Mouse (Mus musculus) kidney, embryonic 14.5 days (tissue): ENCODE measurements around the gene Prph. TPM values are rescaled to one million over a fixed set of nuclear protein-coding genes. Genes with fewer than 3 reads are reported as not detected.

Experiments used
- ATAC-seq: fragments of 200-750 bp; cut with Nextera tagmentation; 2 replicates; pipeline ENCODE4 v1.8.0; 2017; ENCODE audit warnings: moderate number of reproducible peaks, mild to moderate bottlenecking, moderate TSS enrichment, moderate library complexity; ENCODE audit not compliant: low FRiP score, low TSS enrichment
- H3K27ac ChIP-seq: fragments of 300-500 bp; sonication (generic); 2 replicates; pipeline ENCODE4 v1.5.1; 2014; ENCODE audit warnings: low read depth, mild to moderate bottlenecking, low read length, moderate library complexity, mixed read lengths
- H3K27me3 ChIP-seq: fragments of 300-500 bp; sonication (generic); 2 replicates; pipeline ENCODE4 v1.6.1; 2014; ENCODE audit warnings: mild to moderate bottlenecking, low read length; ENCODE audit not compliant: control insufficient read depth, insufficient read depth
- H3K36me3 ChIP-seq: fragments of 300-500 bp; sonication (generic); 2 replicates; pipeline ENCODE4 v1.6.1; 2014; ENCODE audit warnings: low read length, mixed read lengths; ENCODE audit not compliant: control insufficient read depth, insufficient read depth
- H3K4me1 ChIP-seq: fragments of 300-500 bp; sonication (generic); 2 replicates; pipeline ENCODE4 v1.6.1; 2014; ENCODE audit warnings: low read length, mixed read lengths; ENCODE audit not compliant: control insufficient read depth, insufficient read depth
- H3K4me2 ChIP-seq: fragments of 300-500 bp; sonication (generic); replicated peaks from 2 replicates; pipeline ENCODE4 v1.6.1; 2014; ENCODE audit warnings: low read depth, mild to moderate bottlenecking, low read length
- H3K4me3 ChIP-seq: fragments of 300-500 bp; sonication (generic); 2 replicates; pipeline ENCODE4 v1.5.1; 2014; ENCODE audit warnings: mild to moderate bottlenecking, low read length
- H3K9ac ChIP-seq: fragments of 300-500 bp; sonication (generic); 2 replicates; pipeline ENCODE4 v1.6.1; 2014; ENCODE audit warnings: low read depth, mild to moderate bottlenecking, low read length, moderate library complexity
- H3K9me3 ChIP-seq: fragments of 300-500 bp; sonication (generic); 2 replicates; pipeline ENCODE4 v1.6.1; 2016; ENCODE audit warnings: low read length; ENCODE audit not compliant: control insufficient read depth
- WGBS: fragments of 180-500 bp; shearing (Covaris S2); extraction: QIAGEN DNeasy Blood & Tissue Kit; methylation state at CpG from one replicate; pipeline ENCODE4 v1.1.7; 2014; 5-methylcytosine and 5-hydroxymethylcytosine counted together
- polyA plus RNA-seq: library from polyadenylated mRNA; unstranded; fragments of >200 nt; fragmentation: Nextera tagmentation; extraction: Ambion mirVana; gene quantifications from 2 replicates; pipeline ENCODE4 v1.2.1, GENCODE M21; 2014

Prph gene
- polyA plus RNA-seq, 1 experiment from 2014 or later: 0.31 TPM

GRCm38 (mm10) chr15:99096061-99096793 is 41.3 kb downstream of the Prph start:
- H3K9ac ChIP-seq: peak overlapping the region; percentile 32; the same call in 1 of the 2 replicates

GRCm38 (mm10) chr15:99096831-99097500 is 42.0 kb downstream of the Prph start:
- Histone ChIP-seq H3K4me1 (peaks cover 45% of the 10 kb centered on the region), H3K27me3 (peaks cover 49% of the 10 kb centered on the region)
- peak; percentile 33 for ATAC-seq

More at GRCm38 (mm10) chr15:99096061-99096793, 41.3 kb downstream of the Prph start:
- Histone ChIP-seq H3K36me3 (no peaks in the 10 kb centered on the region), H3K4me1 (peaks cover 45% of the 10 kb centered on the region), H3K4me3 (peak overlapping the region; percentile 38), H3K27ac (peak overlapping the region; percentile 52; the same call in 1 of the 2 replicates), H3K4me2 (peak overlapping the region; percentile 70), H3K9me3 (no peaks in the 10 kb centered on the region), H3K27me3 (peaks cover 52% of the 10 kb centered on the region)
- no peak for ATAC-seq
- WGBS: 3% methylated on average over 24 of the region's 24 CpGs

GRCm38 (mm10) chr15:99097840-99098492 is 43.0 kb downstream of the Prph start:
- peak overlapping the region; percentile 38 for H3K4me3 ChIP-seq
- no peaks in the 10 kb centered on the region for H3K9me3 ChIP-seq
- H3K27me3 ChIP-seq: peaks cover 42% of the 10 kb centered on the region
- H3K4me1 ChIP-seq: peaks cover 45% of the 10 kb centered on the region
- under 1% methylated on average over 39 of the region's 39 CpGs for WGBS
- H3K27ac ChIP-seq: peak overlapping the region; percentile 52; the same call in 1 of the 2 replicates
- H3K9ac ChIP-seq: peak overlapping the region; percentile 45
- ATAC-seq: no peak
- H3K4me2 ChIP-seq: peak overlapping the region; percentile 70
- H3K36me3 ChIP-seq: no peaks in the 10 kb centered on the region

More at GRCm38 (mm10) chr15:99096831-99097500, 42.0 kb downstream of the Prph start:
- H3K9me3 ChIP-seq: no peaks in the 10 kb centered on the region
- peak overlapping the region; percentile 32; the same call in 1 of the 2 replicates for H3K9ac ChIP-seq
- 0% methylated on average over 56 of the region's 58 CpGs for WGBS
- H3K27ac ChIP-seq: peak overlapping the region; percentile 52; the same call in 1 of the 2 replicates
- H3K4me2 ChIP-seq: peak overlapping the region; percentile 70
- H3K4me3 ChIP-seq: peak overlapping the region; percentile 38
- no peaks in the 10 kb centered on the region for H3K36me3 ChIP-seq

DNA sequence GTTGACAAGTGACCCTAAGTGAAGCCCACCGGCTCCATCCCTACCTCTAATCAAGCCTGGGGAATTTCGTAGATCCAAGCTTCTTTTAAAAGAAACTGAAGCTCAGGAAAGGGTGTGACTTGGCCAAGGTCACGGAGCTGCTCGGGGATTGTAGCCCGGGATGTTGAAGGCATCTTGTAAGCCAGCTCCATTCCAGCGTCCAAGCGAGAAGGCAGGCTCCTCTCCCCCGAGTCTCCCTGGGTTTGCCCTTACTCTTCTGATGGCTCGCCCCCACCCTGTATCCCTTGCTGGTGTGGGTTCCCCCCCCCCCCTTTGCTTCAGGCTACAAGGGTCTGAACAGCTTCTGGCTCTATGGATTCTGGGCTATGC is 43.5 kb downstream of the Prph start:
- Histone ChIP-seq H3K4me3 (peak overlapping the region; percentile 38), H3K9ac (peak overlapping the region; percentile 45; the same call in 1 of the 2 replicates), H3K4me2 (peak overlapping the region; percentile 70), H3K27ac (no peak overlapping the region), H3K36me3 (no peaks in the 10 kb centered on the region), H3K9me3 (no peaks in the 10 kb centered on the region), H3K4me1 (peaks cover 41% of the 10 kb centered on the region), H3K27me3 (peaks cover 42% of the 10 kb centered on the region)
- WGBS: 2% methylated on average over 9 of the region's 9 CpGs
- ATAC-seq: no peak

DNA sequence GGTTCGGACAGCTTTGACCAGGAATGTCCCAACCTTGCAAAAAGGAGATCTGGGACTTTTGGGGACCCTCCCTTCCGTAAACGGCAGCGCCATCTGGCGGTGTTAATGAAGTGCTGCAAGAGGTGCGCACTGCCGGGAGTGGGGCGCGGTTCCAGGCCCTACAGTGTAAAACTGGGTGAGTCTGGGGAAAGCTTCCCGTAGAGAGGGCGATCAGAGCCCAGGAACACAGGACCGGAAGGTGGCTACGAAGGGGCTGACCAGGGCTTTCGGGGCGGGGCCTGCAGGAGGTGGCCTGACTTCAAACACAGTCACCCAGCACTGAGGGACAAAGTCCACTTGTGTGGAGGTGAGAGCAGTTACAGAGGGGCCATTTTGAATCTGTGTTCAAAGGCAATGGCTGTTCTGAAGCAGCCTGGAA is 44.2 kb downstream of the Prph start:
- Histone ChIP-seq H3K27me3 (peaks cover 42% of the 10 kb centered on the region), H3K4me2 (peak overlapping the region; percentile 70), H3K36me3 (no peaks in the 10 kb centered on the region), H3K9ac (peak overlapping the region; percentile 13; the same call in 1 of the 2 replicates), H3K9me3 (no peaks in the 10 kb centered on the region), H3K4me3 (peak overlapping the region; percentile 38), H3K27ac (no peak overlapping the region), H3K4me1 (peaks cover 37% of the 10 kb centered on the region)
- ATAC-seq: peak; percentile 34; the same call in 1 of the 2 replicates
- WGBS: 2% methylated on average over 15 of the region's 15 CpGs

DNA sequence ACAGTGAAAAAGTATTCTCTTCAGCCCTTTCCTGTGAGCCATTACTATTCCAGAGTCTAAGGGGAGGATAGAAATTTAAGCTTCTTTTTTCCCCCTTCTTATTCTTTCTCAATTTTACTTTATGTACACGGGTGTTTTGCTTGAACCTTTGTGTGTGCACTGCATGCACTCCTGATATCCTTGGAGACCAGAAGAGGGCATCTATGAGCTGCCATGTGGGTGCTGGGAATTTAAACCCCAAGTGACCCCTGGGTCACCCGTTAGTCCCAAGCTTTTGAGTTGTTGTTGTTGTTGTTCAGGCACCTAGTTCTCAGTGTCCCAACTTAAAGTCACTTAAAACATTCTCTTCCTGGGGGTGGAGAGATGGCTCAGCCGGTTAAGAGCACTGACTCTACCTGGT is 45.0 kb downstream of the Prph start:
- Histone ChIP-seq H3K9ac (no peak overlapping the region), H3K4me3 (no peak overlapping the region), H3K4me1 (peaks cover 32% of the 10 kb centered on the region), H3K27ac (no peak overlapping the region), H3K36me3 (no peaks in the 10 kb centered on the region), H3K27me3 (peaks cover 36% of the 10 kb centered on the region), H3K4me2 (no peak overlapping the region), H3K9me3 (no peaks in the 10 kb centered on the region)
- no peak for ATAC-seq
- 50% methylated on average over 3 of the region's 3 CpGs for WGBS

DNA sequence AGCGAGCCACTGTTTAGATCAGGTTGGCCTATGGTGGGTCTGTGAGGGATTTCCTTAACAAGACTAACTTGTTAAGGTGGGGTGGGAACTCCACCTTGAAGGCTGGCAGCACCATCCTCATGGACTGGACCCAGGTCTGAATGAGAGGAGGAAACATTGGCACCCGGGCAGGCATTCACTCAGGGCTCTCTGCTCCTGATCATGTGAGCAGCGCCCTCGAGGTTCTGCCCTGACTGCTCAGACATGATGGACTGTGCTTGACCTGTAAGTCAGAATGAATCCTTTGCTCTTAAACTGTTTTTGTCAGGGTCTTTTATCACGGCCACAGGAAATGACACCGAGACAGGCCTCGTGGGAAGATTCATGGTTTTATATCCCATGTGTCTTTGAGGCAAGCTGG is 50.3 kb downstream of the Prph start:
- ATAC-seq: no peak; the same call in 1 of the 2 replicates
- H3K9me3 ChIP-seq: peaks cover 4% of the 10 kb centered on the region
- no peak overlapping the region for H3K27ac ChIP-seq
- no peak overlapping the region for H3K4me2 ChIP-seq
- no peaks in the 10 kb centered on the region for H3K27me3 ChIP-seq
- no peak overlapping the region for H3K9ac ChIP-seq
- H3K36me3 ChIP-seq: no peaks in the 10 kb centered on the region
- WGBS: 25% methylated on average over 7 of the region's 7 CpGs
- H3K4me3 ChIP-seq: no peak overlapping the region
- 0 out of 2 replicates have a peak, but pooled peaks cover 4% of the 10 kb centered on the region for H3K4me1 ChIP-seq

DNA sequence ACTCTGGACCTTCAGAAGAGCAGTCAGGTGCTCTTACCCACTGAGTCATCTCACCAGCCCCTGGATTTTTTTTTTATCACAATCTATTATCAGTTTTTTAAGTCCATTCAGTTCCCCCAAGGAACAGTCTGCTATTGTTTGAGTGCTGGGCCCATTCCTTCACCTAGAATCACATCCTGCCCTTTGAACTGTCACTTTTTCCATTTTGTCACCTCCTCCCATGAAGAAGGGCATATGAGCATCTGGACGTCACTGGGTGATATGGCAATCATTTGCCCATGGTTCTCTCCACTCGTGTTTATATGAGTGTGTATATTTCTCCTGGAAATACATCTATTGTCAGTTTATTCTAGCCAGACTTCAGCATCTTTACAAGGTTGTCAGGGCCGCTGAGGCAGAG is 52.9 kb downstream of the Prph start:
- Histone ChIP-seq H3K4me3 (no peak overlapping the region), H3K9ac (no peak overlapping the region), H3K36me3 (no peaks in the 10 kb centered on the region), H3K4me2 (no peak overlapping the region), H3K27me3 (no peaks in the 10 kb centered on the region), H3K9me3 (peaks cover 4% of the 10 kb centered on the region), H3K4me1 (0 out of 2 replicates have a peak, but pooled peaks cover 4% of the 10 kb centered on the region), H3K27ac (no peak overlapping the region)
- ATAC-seq: no peak
- WGBS: 76% methylated on average over 3 of the region's 3 CpGs
